Mouse (Mus musculus): ENCODE results near the gene Gm28042. TPM values are rescaled to one million over a fixed set of nuclear protein-coding genes. Genes with fewer than 3 reads are reported as not detected.

Gm28042 gene
- polyA plus RNA-seq, 1 experiment from 2014 or later: 3.6 TPM

DNA sequence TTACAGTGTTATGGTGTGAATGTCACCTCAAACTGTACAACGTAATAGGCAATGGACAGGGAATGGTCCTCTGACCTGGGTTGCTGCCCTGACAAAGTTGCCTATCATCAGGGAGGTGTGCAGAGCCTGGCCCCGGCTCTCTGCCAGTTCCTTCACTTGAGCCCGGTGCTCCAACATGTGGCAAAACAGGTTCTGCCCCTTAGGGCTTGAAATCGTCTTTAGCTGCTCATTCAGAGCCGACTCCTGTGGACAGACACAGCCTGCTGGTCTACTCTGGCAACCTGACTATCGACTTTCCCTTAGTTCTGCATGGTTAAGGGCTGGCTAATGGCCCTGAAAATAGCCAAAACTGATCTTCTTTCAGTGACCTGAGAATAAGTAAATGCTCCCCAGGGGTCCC is 32.9 kb downstream of the Gm28042 start:
- ATAC-seq (ENCODE audit: insufficient number of reproducible peaks, insufficient read depth, low FRiP score, low read depth): no peak
- H3K4me1 ChIP-seq (ENCODE audit: control insufficient read depth in 2 of 2, insufficient read depth in 2 of 2, low read length in 2 of 2): peaks cover 10 to 15% of the 10 kb centered on the region in 2 experiments; a peak in 3 of 4 replicates
- no peaks in the 10 kb centered on the region for H3K9me3 ChIP-seq (ENCODE audit: control insufficient read depth, low read length)
- no peak overlapping the region for H3K4me3 ChIP-seq (ENCODE audit: control insufficient read depth in 1 of 2, insufficient read depth in 1 of 2, low read depth in 1 of 2, low read length in 2 of 2)
- WGBS: 71% methylated on average over 6 of the region's 6 CpGs
- no peak overlapping the region for H3K27ac ChIP-seq (replicated peaks in 1 of 2; ENCODE audit: control insufficient read depth in 1 of 2, insufficient read depth in 1 of 2, low read depth in 2 of 2, low read length in 2 of 2)
- no peak overlapping the region for H3K4me2 ChIP-seq (ENCODE audit: low read length)
- no peak overlapping the region for H3K9ac ChIP-seq (ENCODE audit: low read length)
- no peaks in the 10 kb centered on the region for H3K36me3 ChIP-seq (ENCODE audit: control insufficient read depth, insufficient read depth, low read length)
- no peaks in the 10 kb centered on the region for H3K27me3 ChIP-seq (ENCODE audit: control insufficient read depth, insufficient read depth, low read length)

- H3K4me1 ChIP-seq (ENCODE audit: control insufficient read depth in 2 of 2, insufficient read depth in 2 of 2, low read length in 2 of 2): peaks cover 6 to 10% of the 10 kb centered on the region in 2 experiments; a peak in 3 of 4 replicates
- no peaks in the 10 kb centered on the region for H3K9me3 ChIP-seq (ENCODE audit: control insufficient read depth, low read length)
- no peak overlapping the region for H3K4me2 ChIP-seq (ENCODE audit: low read length)
- no peak overlapping the region for H3K4me3 ChIP-seq (ENCODE audit: control insufficient read depth in 1 of 2, insufficient read depth in 1 of 2, low read depth in 1 of 2, low read length in 2 of 2)
- no peaks in the 10 kb centered on the region for H3K36me3 ChIP-seq (ENCODE audit: control insufficient read depth, insufficient read depth, low read length)
- no peak overlapping the region for H3K9ac ChIP-seq (ENCODE audit: low read length)
- no peaks in the 10 kb centered on the region for H3K27me3 ChIP-seq (ENCODE audit: control insufficient read depth, insufficient read depth, low read length)
- ATAC-seq (ENCODE audit: insufficient number of reproducible peaks, insufficient read depth, low FRiP score, low read depth): no peak
- no peak overlapping the region for H3K27ac ChIP-seq (replicated peaks in 1 of 2; ENCODE audit: control insufficient read depth in 1 of 2, insufficient read depth in 1 of 2, low read depth in 2 of 2, low read length in 2 of 2)
- WGBS: 74% methylated on average over 9 of the region's 9 CpGs
These were observed 33.4 kb downstream of the Gm28042 start for GRCm38 (mm10) chr2:120060651-120061050.

GRCm38 (mm10) chr2:120062248-120062647 is 35.0 kb downstream of the Gm28042 start:
- ATAC-seq (ENCODE audit: insufficient number of reproducible peaks, insufficient read depth, low FRiP score, low read depth): no peak
- Histone ChIP-seq H3K4me1 (ENCODE audit: control insufficient read depth in 2 of 2, insufficient read depth in 2 of 2, low read length in 2 of 2) (no peaks in the 10 kb centered on the region), H3K4me2 (ENCODE audit: low read length) (no peak overlapping the region), H3K36me3 (ENCODE audit: control insufficient read depth, insufficient read depth, low read length) (no peaks in the 10 kb centered on the region), H3K9me3 (ENCODE audit: control insufficient read depth, low read length) (no peaks in the 10 kb centered on the region), H3K9ac (ENCODE audit: low read length) (no peak overlapping the region), H3K27me3 (ENCODE audit: control insufficient read depth, insufficient read depth, low read length) (no peaks in the 10 kb centered on the region), H3K4me3 (ENCODE audit: control insufficient read depth in 1 of 2, insufficient read depth in 1 of 2, low read depth in 1 of 2, low read length in 2 of 2) (no peak overlapping the region), H3K27ac (replicated peaks in 1 of 2; ENCODE audit: control insufficient read depth in 1 of 2, insufficient read depth in 1 of 2, low read depth in 2 of 2, low read length in 2 of 2) (no peak overlapping the region)
- WGBS: 95% methylated on average over 8 of the region's 8 CpGs

DNA sequence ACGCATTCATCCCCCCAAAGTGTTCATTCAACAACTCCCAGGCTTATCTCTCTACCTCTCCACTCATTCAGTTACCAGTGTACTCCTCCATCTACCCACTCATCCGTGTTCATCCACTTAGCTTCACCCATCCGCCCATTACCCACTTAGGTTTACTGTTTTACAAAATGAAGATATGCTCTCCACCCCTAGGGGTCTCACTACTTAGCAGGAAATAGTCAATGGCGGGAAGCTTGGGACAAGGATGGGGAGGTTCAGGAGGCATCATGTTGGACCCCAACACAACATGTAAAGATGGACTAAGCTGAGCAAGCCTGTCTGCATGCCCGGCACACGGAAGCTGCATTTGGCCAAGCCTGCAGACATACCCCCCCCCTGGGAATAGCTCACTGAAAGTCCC is 37.3 kb downstream of the Gm28042 start:
- H3K4me3 ChIP-seq (ENCODE audit: control insufficient read depth in 1 of 2, insufficient read depth in 1 of 2, low read depth in 1 of 2, low read length in 2 of 2): no peak overlapping the region
- ATAC-seq (ENCODE audit: insufficient number of reproducible peaks, insufficient read depth, low FRiP score, low read depth): no peak
- H3K9ac ChIP-seq (ENCODE audit: low read length): no peak overlapping the region
- no peaks in the 10 kb centered on the region for H3K36me3 ChIP-seq (ENCODE audit: control insufficient read depth, insufficient read depth, low read length)
- no peaks in the 10 kb centered on the region for H3K27me3 ChIP-seq (ENCODE audit: control insufficient read depth, insufficient read depth, low read length)
- WGBS: 74% methylated on average over 6 of the region's 6 CpGs
- H3K4me2 ChIP-seq (ENCODE audit: low read length): no peak overlapping the region
- H3K9me3 ChIP-seq (ENCODE audit: control insufficient read depth, low read length): no peaks in the 10 kb centered on the region
- no peak overlapping the region for H3K27ac ChIP-seq (replicated peaks in 1 of 2; ENCODE audit: control insufficient read depth in 1 of 2, insufficient read depth in 1 of 2, low read depth in 2 of 2, low read length in 2 of 2)
- H3K4me1 ChIP-seq (ENCODE audit: control insufficient read depth in 2 of 2, insufficient read depth in 2 of 2, low read length in 2 of 2): no peaks in the 10 kb centered on the region

GRCm38 (mm10) chr2:120065243-120065642 is 38.0 kb downstream of the Gm28042 start:
- WGBS: 83% methylated on average over 10 of the region's 10 CpGs
- Histone ChIP-seq H3K9me3 (ENCODE audit: control insufficient read depth, low read length) (no peaks in the 10 kb centered on the region), H3K4me2 (ENCODE audit: low read length) (no peak overlapping the region), H3K36me3 (ENCODE audit: control insufficient read depth, insufficient read depth, low read length) (no peaks in the 10 kb centered on the region), H3K27me3 (ENCODE audit: control insufficient read depth, insufficient read depth, low read length) (no peaks in the 10 kb centered on the region), H3K4me1 (ENCODE audit: control insufficient read depth in 2 of 2, insufficient read depth in 2 of 2, low read length in 2 of 2) (no peaks in the 10 kb centered on the region), H3K4me3 (ENCODE audit: control insufficient read depth in 1 of 2, insufficient read depth in 1 of 2, low read depth in 1 of 2, low read length in 2 of 2) (no peak overlapping the region), H3K27ac (replicated peaks in 1 of 2; ENCODE audit: control insufficient read depth in 1 of 2, insufficient read depth in 1 of 2, low read depth in 2 of 2, low read length in 2 of 2) (no peak overlapping the region), H3K9ac (ENCODE audit: low read length) (no peak overlapping the region)
- no peak for ATAC-seq (ENCODE audit: insufficient number of reproducible peaks, insufficient read depth, low FRiP score, low read depth)

DNA sequence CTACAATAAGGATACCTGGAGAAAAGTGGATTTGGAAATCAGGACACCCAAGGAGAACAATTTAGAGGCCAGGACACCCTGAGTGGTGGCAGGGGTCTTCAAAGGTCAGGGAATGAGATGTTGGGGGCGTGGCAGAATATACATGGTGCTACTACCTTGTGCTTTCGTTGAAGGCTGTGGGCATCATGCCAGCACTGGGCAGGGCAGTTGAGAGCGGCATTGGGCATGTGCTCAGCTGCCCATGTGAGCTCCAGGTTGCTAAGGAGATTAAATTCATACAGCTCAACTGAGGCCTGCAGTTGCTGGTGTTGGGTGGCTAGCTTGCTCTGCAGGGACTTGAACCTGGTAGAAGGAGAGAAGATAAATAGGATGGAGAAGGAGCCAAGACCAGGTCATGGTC is 38.9 kb downstream of the Gm28042 start:
- ATAC-seq (ENCODE audit: insufficient number of reproducible peaks, insufficient read depth, low FRiP score, low read depth): no peak
- Histone ChIP-seq H3K27me3 (ENCODE audit: control insufficient read depth, insufficient read depth, low read length) (no peaks in the 10 kb centered on the region), H3K9me3 (ENCODE audit: control insufficient read depth, low read length) (no peaks in the 10 kb centered on the region), H3K4me3 (ENCODE audit: control insufficient read depth in 1 of 2, insufficient read depth in 1 of 2, low read depth in 1 of 2, low read length in 2 of 2) (no peak overlapping the region), H3K4me1 (ENCODE audit: control insufficient read depth in 2 of 2, insufficient read depth in 2 of 2, low read length in 2 of 2) (no peaks in the 10 kb centered on the region), H3K4me2 (ENCODE audit: low read length) (no peak overlapping the region), H3K27ac (replicated peaks in 1 of 2; ENCODE audit: control insufficient read depth in 1 of 2, insufficient read depth in 1 of 2, low read depth in 2 of 2, low read length in 2 of 2) (no peak overlapping the region), H3K36me3 (ENCODE audit: control insufficient read depth, insufficient read depth, low read length) (no peaks in the 10 kb centered on the region), H3K9ac (ENCODE audit: low read length) (no peak overlapping the region)
- WGBS: 64% methylated on average over 3 of the region's 3 CpGs

DNA sequence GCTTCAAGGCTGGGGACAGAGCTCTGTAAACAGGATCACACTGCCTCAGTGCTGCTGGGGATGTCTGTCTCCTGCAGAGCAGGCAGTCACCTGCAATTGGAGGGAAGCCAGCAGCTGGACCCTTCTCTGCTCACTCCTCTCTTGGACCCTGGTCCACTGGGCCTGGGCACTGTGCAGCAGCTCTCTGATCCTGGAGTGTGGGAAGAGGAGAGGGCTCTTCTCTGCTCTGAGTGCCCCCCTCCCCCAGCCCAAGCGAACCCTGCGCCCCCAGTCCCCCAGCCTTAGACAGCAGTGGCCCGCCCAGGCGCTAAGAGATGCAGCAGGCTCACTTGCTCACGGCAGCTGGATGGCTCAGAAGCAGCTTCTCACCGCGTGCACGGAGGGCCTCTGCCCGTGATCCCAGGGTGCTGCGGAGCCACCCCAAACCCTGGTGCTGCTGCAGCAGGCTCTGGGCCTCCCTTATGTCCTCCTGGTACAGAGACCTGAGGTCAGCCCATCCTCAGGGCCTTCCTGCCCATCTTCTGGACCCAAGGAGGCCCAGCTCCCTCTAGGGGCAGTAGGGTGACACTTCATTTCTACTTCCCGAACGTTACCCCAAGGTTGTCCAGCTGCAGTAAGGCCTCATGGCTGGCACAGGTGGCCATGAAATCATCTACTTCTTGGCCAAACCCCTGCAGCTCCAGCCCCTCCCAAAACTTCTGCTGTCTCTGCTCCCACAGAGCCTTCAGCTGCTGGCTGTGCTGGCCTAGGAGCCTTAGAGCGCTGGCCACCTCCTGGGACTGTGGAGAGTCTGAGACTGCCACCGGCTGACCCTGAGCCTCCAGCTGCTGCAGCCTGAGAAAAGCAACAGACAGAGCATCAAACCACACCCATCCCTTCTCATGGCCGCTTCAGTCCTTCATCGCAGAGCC is 41.5 kb downstream of the Gm28042 start:
- Histone ChIP-seq H3K4me1 (ENCODE audit: control insufficient read depth in 2 of 2, insufficient read depth in 2 of 2, low read length in 2 of 2) (no peaks in the 10 kb centered on the region), H3K27me3 (ENCODE audit: control insufficient read depth, insufficient read depth, low read length) (no peaks in the 10 kb centered on the region), H3K36me3 (ENCODE audit: control insufficient read depth, insufficient read depth, low read length) (no peaks in the 10 kb centered on the region), H3K27ac (replicated peaks in 1 of 2; ENCODE audit: control insufficient read depth in 1 of 2, insufficient read depth in 1 of 2, low read depth in 2 of 2, low read length in 2 of 2) (no peak overlapping the region), H3K9ac (ENCODE audit: low read length) (no peak overlapping the region), H3K4me3 (ENCODE audit: control insufficient read depth in 1 of 2, insufficient read depth in 1 of 2, low read depth in 1 of 2, low read length in 2 of 2) (no peak overlapping the region), H3K9me3 (ENCODE audit: control insufficient read depth, low read length) (no peaks in the 10 kb centered on the region), H3K4me2 (ENCODE audit: low read length) (no peak overlapping the region)
- no peak for ATAC-seq (ENCODE audit: insufficient number of reproducible peaks, insufficient read depth, low FRiP score, low read depth)
- WGBS: 41% methylated on average over 16 of the region's 16 CpGs

Data from heart, embryonic 14.5 days (tissue).